Mouse (Mus musculus) granulocyte monocyte progenitor cell, adult 5-6 weeks (primary cell): ENCODE measurements around the gene Nfkb2. TPM values are rescaled to one million over a fixed set of nuclear protein-coding genes. Genes with fewer than 3 reads are reported as not detected.

ENCODE experiments used
- ATAC-seq: replicated peaks from 2 replicates; pipeline ENCODE4 v1.8.0; 2016; ENCODE audit warnings: mild to moderate bottlenecking, moderate TSS enrichment, inconsistent platforms; ENCODE audit not compliant: poor library complexity, severe bottlenecking
- total RNA-seq, 2 experiments: library from RNA; stranded (forward) in 1 of 2; stranded (reverse) in 1 of 2; fragments of 200-712, 200-1000 nt in 1 of 2; fragments of >200 nt in 1 of 2; fragmentation: Nextera tagmentation in 1 of 2; gene quantifications; 2 replicates each; pipeline ENCODE4 v1.2.3; 2014 to 2017

The Nfkb2 gene
- total RNA-seq, 2 experiments from 2014 or later: 4.3 to 4.6 TPM

GRCm38 (mm10) chr19:46322144-46322995 lies 18.2 kb downstream of the Nfkb2 start:
- no peak for ATAC-seq

- no peak for ATAC-seq
These were observed 19.0 kb downstream of the Nfkb2 start for GRCm38 (mm10) chr19:46322996-46323572.

GRCm38 (mm10) chr19:46323716-46324115 lies 19.6 kb downstream of the Nfkb2 start:
- no peak for ATAC-seq

GRCm38 (mm10) chr19:46324366-46324765 lies 20.2 kb downstream of the Nfkb2 start:
- no peak for ATAC-seq

GRCm38 (mm10) chr19:46324918-46325317 lies 20.8 kb downstream of the Nfkb2 start:
- no peak for ATAC-seq

GRCm38 (mm10) chr19:46326019-46326755 lies 22.1 kb downstream of the Nfkb2 start:
- ATAC-seq: no peak

GRCm38 (mm10) chr19:46326756-46327305 lies 22.7 kb downstream of the Nfkb2 start, which contains the start of gene Psd:
TSS of gene Psd (minus strand) at chr19:46327156.
- ATAC-seq: peak; percentile 25; the same call in 1 of the 2 replicates

- ATAC-seq: no peak
These were observed 23.5 kb downstream of the Nfkb2 start for GRCm38 (mm10) chr19:46327531-46328064.

- peak; percentile 66 for ATAC-seq
These were observed 24.2 kb downstream of the Nfkb2 start, which contains the start of gene Fbxl15 for GRCm38 (mm10) chr19:46328081-46329030. TSS of gene Fbxl15 (plus strand) at chr19:46328184.

- no peak for ATAC-seq
These were observed 25.0 kb downstream of the Nfkb2 start for GRCm38 (mm10) chr19:46329031-46329641.

- peak; percentile 78 for ATAC-seq
These were observed 25.8 kb downstream of the Nfkb2 start for GRCm38 (mm10) chr19:46329951-46330350.

- no peak for ATAC-seq
These were observed 26.6 kb downstream of the Nfkb2 start for GRCm38 (mm10) chr19:46330696-46331095.

- ATAC-seq: no peak
These were observed 27.2 kb downstream of the Nfkb2 start for GRCm38 (mm10) chr19:46331326-46331725.

GRCm38 (mm10) chr19:46331936-46332335 lies 27.8 kb downstream of the Nfkb2 start:
- no peak for ATAC-seq

GRCm38 (mm10) chr19:46332721-46333339 lies 28.7 kb downstream of the Nfkb2 start:
- ATAC-seq: no peak

- ATAC-seq: no peak
These were observed 29.8 kb downstream of the Nfkb2 start for GRCm38 (mm10) chr19:46333906-46334305.

- no peak for ATAC-seq
These were observed 33.7 kb downstream of the Nfkb2 start for GRCm38 (mm10) chr19:46337719-46338330.
